Mouse (Mus musculus): Measurements from ENCODE around the gene Phospho1. TPM values are rescaled to one million over a fixed set of nuclear protein-coding genes. Genes with fewer than 3 reads are reported as not detected.
A peak's percentile ranks its signal among the peaks of the same experiment; 100 is the strongest.
"Not testable (repeated sequence)": the region's sequence is repeated elsewhere in the genome, so short reads cannot be mapped to it uniquely, and the experiment has no call there.

The Phospho1 gene
- total RNA-seq, 2 experiments from 2014 or later: 355 to 388 TPM

- DNase-seq (ENCODE audit: low spot score): peak; percentile 96
These were observed 34.5 kb downstream of the Phospho1 start for GRCm38 (mm10) chr11:95858528-95859467.

GRCm38 (mm10) chr11:95859468-95859855, 35.2 kb downstream of the Phospho1 start:
- DNase-seq (ENCODE audit: low spot score): no peak

GRCm38 (mm10) chr11:95860071-95860490, 35.8 kb downstream of the Phospho1 start:
- no peak for DNase-seq (ENCODE audit: low spot score)

GRCm38 (mm10) chr11:95861397-95861796, 37.1 kb downstream of the Phospho1 start:
- peak; percentile 31 for DNase-seq (ENCODE audit: low spot score)

- DNase-seq (ENCODE audit: low spot score): no peak
These were observed 45.1 kb downstream of the Phospho1 start for GRCm38 (mm10) chr11:95869442-95869841.

- DNase-seq (ENCODE audit: low spot score): no peak
These were observed 45.7 kb downstream of the Phospho1 start for GRCm38 (mm10) chr11:95869918-95870470.

GRCm38 (mm10) chr11:95875804-95876203, 51.5 kb downstream of the Phospho1 start:
- DNase-seq (ENCODE audit: low spot score): no peak

GRCm38 (mm10) chr11:95876296-95876695, 52.0 kb downstream of the Phospho1 start:
- DNase-seq (ENCODE audit: low spot score): peak; percentile 36

- not testable (repeated sequence) for DNase-seq (ENCODE audit: low spot score)
These were observed 55.6 kb downstream of the Phospho1 start for GRCm38 (mm10) chr11:95879861-95880260.

Other genes starting within 250 kb of the Phospho1 start
- under 1 TPM; 0.34 to 0.38 TPM for gene Ngfr, start 236.8 kb upstream of the Phospho1 start, total RNA-seq (2021)
- gene Phb, start 157.5 kb upstream of the Phospho1 start, total RNA-seq (2021): 100 to 1,000 TPM; 151 to 168 TPM
- 100 to 1,000 TPM; 105 to 128 TPM for gene Zfp652, start 111.8 kb upstream of the Phospho1 start, total RNA-seq (2021)
- gene B130006D01Rik, start 100.9 kb upstream of the Phospho1 start, total RNA-seq (2021): under 1 TPM; 0.09 to 0.27 TPM
- gene Gngt2, start 12.7 kb downstream of the Phospho1 start, total RNA-seq (2021): 1 to 10 TPM; 5.5 to 6.9 TPM
- 1 to 10 TPM; 3.0 to 4.2 TPM for gene Abi3, start 18.0 kb downstream of the Phospho1 start, total RNA-seq (2021)
- gene B4galnt2, start 90.4 kb downstream of the Phospho1 start, total RNA-seq (2021): not detected
- not detected for gene Igf2bp1, start 181.4 kb downstream of the Phospho1 start, total RNA-seq (2021)
- gene Gip, start 200.0 kb downstream of the Phospho1 start, total RNA-seq (2021): not detected
- 10 to 100 TPM; 33.4 to 35.7 TPM for gene Snf8, start 210.4 kb downstream of the Phospho1 start, total RNA-seq (2021)
- gene Ube2z, start 240.9 kb downstream of the Phospho1 start, total RNA-seq (2021): 10 to 100 TPM; 14.5 to 17.3 TPM

All from gastrocnemius, adult 18-20 months (tissue).